Mouse (Mus musculus): ENCODE results near the gene Rilpl1. TPM values are rescaled to one million over a fixed set of nuclear protein-coding genes. Genes with fewer than 3 reads are reported as not detected.
"Not testable (repeated sequence)": the region's sequence is repeated elsewhere in the genome, so short reads cannot be mapped to it uniquely, and the experiment has no call there.

Rilpl1 gene
- total RNA-seq, 2 experiments from 2014 or later: 50.3 to 53.6 TPM

DNA sequence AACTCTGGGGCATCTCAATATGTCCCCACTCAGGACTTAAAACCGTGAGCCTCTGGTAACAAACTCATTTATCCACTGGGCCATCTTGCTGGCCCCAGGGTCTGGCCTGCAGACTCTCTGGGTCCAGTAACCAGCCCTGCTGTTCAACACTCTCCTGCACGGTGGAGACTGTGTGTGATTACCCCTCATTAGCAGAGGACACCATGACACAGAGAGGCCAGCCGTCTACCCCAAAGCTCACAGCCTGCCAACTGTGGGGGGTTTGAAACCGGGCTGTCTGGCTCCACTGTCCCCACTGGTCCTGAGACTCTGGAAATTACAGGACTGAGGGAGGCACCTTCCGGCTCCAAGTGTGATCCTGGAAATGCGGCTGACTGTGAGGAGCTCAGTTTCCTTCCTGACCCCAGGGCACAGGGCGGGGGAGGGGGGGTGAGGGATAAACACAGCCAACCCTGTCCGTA lies 2.0 kb downstream of the Rilpl1 start:
- DNase-seq: peak; percentile 49

DNA sequence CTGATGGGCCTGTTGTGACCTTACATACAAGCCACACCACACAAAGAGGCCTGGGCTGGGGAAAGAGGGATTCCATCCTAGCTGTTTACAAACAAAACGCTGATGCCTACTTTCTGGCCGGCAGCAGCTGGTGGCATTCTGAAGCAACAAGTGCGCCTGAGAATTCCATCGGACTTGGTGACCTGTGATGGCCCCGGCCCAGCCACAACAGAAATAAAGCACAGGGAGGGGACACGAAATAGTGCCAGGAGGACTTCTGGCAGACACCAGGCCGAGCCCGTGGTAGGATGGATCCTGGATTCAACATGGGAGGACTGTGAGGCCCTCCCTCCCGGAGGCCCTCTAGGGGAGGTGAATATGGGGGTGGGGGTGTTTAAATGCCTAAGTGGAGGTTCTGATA lies 2.4 kb downstream of the Rilpl1 start:
- DNase-seq: peak; percentile 58

DNA sequence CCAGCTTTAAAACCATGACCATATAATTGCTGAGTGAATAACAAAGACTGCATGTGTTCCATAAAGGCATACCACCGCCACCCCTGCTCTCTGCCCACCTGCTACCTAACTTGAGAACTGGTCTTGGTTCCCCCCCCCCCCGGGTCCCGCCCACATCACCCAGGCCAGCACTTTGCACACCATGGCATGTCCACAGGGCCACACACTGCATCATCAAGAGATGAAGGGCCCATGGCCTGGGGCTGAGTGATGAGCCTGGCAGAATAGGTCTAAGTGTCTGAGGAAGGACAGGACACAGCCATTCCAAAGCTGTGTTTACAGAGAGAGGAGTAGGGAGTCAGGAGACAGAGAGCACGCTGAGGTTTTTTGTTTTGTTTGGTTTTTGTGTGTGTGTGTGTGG lies 2.8 kb downstream of the Rilpl1 start:
- DNase-seq: no peak

DNA sequence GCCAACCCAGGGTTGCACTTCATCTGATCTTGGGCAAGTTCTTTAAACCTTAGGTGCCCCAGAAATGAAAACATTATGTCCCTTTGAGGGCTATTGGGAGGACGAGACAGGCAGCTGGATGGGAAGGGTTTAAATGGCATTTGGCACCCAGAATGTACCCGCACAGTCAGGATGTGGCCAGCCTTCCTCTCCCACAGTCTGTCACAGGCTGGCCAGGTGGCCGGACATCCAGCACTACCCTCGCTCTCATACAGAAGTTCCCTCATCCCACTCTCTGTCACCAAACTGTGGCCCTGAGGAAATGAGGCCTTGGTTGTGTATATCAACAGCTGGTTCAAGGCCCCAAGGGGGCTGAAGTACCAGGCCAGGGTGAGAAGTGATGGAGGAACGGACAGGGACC lies 6.2 kb downstream of the Rilpl1 start:
- no peak for DNase-seq

DNA sequence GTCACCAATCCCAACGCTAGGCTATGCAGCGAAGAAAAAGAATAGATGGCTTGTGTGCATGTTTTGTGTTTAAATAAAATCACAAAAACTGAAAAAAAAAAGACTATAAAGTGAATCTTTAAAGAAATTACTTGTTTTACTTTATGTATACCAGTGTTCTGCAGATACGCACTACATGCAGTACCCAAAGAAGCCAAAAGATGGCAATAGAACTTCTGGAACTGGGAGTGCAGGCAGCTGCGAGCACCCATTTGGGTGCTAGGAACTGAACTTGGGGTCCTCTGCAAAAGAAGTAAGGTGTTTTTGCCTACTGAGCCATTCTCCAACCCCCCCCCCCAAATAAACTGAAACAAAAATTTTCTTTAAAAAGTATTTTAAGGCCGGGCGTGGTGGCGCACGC lies 8.2 kb downstream of the Rilpl1 start:
- no peak for DNase-seq

DNA sequence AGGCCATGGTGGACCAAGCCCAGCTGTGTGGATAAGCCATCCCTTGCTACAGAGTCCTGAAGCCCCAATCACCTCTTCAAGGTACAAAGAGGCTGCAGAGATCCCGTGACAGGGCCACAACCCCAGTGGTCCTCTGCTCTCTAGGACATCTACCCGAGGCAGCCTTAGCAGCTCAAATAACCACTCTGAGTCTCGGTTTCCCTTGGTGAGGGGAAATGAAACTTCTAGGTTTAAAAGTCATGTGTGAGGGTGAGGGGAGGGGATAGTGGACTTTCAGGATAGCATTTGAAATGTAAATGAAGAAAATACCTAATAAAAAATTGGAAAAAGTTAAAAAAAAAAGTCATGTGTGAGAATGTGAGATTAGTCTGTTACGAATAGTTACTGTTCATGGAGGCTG lies 9.6 kb downstream of the Rilpl1 start:
- DNase-seq: no peak

DNA sequence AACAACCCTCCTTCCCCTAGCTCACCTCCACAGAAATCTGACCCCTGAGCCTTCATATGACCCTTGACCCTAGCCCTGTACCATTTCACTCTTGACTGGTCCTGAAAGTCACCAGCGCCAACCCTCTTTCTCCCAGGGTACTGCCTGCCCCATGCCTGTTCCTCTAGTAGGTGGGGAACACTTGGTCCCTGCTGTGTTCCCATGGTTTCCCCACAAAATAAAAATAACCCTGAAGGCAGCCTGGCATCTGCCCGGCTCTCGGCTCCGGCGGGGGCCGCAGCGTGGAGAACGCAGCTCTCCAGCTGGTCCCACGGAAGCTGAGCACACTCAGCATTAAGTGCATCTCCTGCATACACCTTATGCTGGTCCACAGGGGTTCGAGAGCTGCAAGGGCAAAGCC lies 12.5 kb downstream of the Rilpl1 start:
- DNase-seq: no peak

DNA sequence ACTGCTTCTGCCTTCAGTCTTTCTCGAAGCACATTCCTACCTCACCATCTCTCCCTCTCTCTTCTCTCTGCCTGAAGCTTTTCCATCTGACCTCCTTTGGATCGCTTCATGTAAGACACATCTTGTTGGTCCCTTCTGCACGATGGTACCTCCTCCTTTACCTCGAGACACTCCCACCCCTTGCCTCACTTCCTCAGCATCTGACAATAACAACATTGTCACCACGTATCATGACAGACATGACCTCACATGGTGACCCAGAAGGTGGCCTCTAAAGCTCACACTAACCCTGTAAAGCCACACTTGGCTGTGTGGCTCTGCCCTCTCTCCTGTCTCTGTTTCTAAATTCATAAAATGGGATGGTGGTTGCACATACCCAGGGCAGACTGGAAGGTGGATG lies 15.4 kb downstream of the Rilpl1 start:
- no peak for DNase-seq

DNA sequence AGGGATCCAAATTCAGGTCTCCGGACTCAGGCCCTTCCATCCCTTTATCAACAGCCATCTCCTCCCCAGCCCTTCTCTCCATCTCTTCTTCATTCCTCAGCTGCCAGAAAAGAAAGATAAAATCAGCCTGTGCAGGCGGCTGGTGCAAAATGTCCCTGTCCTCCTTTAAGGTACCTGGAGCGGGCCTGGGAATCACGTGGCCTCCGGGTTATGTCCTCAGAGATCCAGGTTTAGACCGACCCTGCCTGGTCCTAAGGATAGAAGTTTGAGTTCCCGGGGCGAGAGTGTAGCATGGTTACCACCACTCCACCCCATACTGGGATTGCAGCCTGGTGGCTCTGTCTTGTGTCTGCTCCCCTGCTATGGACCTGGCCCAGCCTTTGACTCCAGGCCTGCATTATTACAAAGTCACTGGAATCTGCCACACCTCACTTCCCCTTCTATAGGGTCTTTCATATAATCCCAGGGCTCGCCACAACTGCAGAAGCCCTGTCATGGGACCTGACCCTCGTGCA lies 20.6 kb downstream of the Rilpl1 start:
- DNase-seq: no peak

DNA sequence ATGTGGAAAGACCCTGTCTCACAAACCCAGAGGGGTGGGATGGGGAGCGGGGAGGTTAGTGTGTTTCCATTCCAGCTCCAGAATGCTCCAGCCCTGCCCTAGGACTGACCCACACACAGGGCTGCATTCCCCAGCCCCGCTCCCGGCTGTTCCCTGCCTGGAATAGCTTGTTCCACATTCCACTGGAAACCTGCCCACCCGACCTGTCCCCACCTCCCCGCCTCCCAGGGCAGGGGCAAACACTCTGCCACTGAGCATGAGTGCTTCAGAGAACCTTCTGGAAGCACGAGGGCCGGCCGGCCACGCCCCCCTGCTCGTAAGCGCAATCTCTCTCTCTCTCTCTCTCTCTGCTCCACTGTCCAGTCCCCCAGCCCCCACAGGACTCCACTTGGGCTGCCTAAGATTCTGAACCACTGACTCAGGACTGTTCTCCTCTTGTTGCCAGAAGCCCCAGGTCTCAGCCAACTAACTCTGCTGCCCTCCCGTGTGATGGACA lies 21.4 kb downstream of the Rilpl1 start:
- DNase-seq: peak; percentile 90

DNA sequence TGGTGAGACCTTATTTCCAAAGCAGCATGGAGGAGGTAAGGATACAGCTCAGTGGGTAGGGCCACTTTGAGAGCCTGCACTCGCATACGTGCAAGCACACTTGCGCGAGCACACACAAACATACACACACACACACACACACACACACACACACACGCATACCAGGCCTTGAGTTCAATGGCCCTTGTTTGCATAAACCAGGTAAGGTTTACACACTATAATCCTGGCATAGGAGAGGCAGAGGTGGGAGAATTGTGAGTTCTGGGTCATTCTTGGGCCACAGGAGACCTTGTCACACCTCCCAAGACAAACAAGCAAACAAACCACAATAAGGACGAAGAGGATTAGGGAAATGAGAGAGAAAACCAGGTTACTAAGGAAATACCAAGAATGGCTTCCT lies 22.0 kb downstream of the Rilpl1 start:
- DNase-seq: no peak

DNA sequence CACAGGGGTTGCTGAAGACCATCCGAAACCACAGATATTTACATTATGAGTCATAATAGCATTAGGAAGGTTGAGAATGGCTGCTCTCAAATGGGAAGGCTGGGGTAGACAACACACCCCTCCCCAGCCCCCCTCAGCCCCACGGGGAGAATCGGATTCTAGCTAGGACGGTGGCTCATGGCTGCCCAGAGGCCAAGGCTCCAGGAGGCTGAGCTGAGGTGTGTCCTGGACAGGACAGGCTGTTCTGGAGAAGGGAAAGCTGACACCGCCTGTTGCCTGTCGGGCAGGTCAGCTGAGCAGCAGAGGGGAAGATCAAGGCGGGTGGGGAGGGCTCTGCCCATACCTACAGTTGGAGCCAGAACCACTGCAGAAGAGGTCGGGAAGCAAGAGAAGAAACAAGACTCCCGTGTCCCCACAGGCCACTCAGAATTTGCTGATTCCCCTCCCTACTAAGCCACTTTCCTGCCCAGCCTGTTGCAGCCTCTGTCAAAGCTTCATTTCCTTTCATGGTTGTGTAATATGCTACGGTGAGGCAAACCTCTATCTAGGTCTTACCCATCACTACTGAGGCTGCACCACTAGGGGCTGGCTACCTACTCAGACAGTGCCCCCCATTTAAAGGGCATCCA lies 24.3 kb downstream of the Rilpl1 start:
- DNase-seq: no peak

DNA sequence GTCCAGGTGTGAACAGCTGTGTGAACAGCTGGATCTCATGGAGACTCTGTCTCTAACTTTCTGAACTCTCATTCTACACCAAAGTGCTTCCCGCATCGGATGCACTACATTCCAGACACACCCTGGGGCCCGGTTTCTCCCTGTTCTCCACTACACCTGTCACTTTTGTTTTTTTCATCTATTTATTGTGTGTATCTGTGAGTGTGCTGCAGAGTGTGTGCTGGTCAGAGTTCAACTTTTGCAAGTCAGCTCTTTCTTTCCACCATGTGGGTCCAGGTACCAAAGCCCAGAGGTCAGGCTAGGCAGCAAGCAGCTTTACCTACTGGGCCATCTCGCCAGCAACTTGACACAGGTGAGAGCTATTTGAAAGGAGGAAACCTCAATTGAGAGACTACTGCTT lies 26.0 kb downstream of the Rilpl1 start:
- no peak for DNase-seq

DNA sequence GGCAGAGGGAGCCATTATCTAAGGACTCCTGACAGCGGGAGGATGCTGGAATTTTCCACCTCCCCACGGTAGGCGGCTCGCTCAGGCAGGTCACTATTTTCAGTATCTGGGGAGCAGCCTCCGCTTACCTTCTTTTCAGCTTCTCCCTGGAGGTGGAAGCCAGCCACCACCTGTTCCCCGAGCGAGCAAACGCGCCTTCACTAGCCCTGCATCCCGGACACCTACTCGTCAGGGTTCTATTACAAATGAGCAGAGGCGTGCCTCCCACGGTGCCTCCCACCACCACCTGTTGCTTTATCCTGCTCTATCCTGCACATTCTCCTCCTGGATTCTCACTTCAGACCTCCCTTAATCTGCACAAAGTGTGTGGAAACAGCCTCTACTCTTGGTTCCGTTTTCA lies 27.4 kb downstream of the Rilpl1 start:
- no peak for DNase-seq

DNA sequence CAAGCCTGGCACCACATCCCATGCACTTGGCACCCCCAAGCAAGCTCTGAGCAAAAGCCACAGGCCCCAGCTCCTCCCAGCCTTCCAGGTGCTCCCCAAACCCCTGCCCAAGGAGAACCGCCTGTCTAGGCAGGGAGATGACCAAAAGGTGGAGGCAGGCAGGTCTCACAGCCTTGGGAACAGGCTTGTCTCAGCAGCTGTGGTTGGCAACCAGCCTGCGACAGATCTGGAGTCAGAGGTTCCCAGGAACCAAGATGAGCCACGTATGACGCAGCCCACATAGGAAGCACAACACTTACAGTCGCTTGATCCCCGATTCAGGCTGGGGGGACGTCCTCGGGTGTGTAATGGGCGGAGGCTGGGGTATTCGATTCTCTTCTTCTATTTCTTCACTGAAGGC lies 29.6 kb downstream of the Rilpl1 start:
- no peak for DNase-seq

DNA sequence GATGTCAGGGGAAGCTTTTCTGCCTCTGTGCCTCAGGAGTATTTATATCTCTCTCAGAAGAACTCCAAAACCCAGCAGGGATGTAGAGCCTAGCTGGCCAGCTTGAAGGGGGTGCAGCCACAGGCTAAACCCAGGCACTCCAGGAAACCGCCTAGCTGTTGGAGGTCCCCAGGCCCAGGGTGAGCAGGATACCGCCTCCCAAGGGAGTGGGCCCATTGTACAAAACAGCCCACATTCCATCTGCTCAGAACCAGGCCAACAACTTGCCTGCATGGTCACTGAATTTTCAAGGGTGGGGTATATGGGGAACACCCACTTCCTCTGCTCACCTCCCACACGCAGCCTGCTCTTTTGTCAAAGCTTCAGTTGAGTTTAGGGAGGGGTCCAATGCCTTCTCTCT lies 30.6 kb downstream of the Rilpl1 start:
- DNase-seq: peak; percentile 42

DNA sequence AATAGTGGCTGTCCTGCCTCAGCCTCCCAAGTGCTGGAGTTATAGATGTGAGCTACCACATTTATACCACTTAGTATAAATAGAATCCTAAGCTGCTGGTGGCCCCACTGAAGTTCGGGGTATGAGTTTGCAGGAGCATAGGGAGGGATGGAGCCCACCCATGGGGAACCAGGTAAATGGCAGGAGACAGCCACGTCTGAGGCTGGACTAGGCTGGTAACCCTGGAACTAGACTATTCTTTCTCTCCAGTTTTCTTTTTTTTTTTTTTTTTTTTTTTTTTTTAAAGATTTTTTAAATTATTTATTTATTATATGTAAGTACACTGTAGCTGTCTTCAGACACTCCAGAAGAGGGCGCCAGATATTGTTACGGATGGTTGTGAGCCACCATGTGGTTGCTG lies 31.2 kb downstream of the Rilpl1 start:
- DNase-seq: not testable (repeated sequence)

DNA sequence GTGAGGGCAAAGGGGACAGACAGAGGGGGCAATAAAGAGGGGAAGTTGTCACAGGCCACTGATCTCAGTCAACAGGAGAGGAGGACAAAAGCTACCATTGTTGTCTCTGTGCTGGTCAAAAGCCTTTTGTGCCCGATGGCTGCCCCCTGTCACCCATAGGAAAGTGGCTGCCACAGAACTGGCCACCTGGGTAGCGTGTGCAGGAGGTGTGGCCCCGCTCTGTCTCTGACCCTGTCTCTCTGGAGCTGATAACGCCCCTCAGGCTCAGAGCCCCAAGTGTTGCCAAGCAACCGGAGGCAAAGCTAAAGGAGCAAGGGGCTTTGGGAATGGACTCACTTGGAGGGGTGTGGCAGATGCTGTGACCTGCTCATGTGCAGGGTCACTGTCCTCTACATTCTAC lies 32.2 kb downstream of the Rilpl1 start:
- DNase-seq: no peak

DNA sequence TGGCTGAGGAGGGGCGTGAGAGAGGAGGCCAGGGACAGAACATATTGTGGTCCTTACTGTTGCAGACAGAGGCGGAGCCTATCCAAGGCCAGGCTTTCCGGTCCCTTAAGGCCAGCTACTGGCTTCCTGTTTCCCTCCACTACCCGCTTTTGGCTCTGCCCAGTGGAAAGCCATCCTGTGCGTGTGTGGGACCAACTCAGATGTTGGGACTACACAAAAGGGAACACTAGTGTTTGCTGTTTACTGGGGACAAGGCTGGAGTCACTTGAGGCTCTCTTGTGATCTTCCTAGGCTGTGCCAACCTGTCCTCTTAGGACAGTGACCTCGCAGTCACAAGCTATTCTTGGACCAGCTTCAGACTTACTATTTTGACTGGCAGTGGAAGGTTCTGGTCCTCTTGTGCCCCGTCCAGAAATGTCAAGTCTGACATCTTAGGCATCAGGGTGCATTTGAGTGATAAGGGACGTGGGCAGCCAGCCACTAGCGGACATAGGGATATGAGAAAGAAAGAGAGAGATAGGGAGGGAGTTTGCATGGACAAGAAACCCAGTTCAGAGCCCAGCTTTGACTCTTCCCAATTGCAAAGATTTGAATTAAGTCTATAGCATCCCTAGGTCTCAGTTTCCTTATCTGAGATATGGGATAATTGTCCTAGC lies 32.8 kb downstream of the Rilpl1 start:
- DNase-seq: peak; percentile 67

DNA sequence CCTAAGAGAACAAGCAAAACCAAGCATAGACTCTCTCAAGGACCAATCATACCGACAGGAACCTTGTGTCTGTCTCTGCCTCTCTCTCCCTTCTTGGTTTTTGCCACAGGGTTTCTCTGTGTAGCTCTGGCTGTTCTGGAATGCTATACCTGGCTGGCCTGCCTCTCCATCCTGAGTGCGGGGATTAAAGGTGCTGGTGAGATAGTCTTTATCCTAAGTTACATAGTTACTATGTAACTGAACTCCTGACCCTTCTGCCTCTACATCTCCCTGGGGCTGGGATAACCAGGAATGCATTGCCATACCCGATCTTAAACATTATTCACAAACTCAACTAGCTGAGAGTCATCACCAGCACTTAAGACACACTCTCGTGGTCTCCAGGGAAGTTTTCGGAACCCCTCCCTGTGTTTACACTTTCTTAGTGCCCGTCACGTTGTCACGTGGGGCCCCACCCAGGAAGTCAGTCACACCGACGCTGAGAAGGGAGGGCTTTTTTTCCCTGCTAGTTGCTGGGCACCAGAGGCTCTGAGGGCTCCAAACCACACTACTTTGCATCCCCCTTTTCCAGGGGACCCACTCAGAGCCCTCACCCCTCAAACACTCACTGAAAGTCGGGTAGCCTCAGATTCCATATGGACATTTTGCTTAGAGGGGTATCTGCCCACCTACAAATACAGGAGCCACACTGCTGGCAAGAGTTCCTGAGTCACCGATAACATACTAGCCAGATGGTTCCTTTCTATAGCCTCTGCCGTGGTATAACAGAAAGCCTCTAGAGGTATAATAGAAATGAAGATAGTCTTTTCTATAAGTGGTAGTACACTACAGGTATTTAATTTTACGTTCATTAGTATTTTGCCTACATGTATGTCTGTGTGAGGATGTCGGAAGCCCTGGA lies 34.3 kb downstream of the Rilpl1 start:
- no peak for DNase-seq

DNA sequence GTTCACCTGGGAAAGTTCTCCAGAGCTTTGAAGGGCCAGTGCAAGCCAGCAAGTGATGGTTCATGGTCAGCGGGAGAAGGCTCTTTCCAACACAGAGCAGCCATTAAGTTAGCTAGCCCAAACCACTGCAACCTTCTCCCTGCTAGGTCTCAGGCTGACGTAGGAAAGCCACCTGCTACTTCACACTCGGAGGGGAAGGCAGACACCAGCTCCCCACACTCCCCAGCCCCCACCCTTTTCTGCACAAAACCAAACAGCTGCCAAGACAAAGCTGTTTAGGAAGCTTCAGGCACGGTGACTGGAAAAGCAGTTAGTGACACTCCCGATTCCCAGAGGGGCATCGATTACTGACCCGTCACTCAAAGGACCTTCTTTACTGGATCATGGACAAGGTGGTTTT lies 35.6 kb downstream of the Rilpl1 start:
- DNase-seq: no peak

DNA sequence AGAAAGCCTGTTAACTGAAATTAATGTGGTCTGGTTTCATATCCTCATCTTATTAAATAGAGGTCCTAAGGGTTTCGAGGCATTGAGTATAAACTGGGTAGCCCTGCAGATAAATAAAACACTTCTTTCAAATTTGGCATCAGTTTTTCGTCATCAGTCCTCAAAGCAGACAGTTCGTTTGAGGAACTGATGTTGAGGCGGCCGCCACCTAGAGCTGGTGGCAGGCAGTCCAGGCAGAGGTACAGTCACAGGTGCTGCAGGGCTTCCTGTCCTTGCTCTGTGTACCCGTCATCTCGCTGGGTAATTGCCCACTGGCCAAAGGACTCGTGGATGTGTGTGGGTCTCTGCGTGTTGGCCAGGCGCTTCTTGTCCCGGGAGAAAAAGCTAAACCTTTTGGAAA lies 37.7 kb downstream of the Rilpl1 start:
- DNase-seq: no peak

DNA sequence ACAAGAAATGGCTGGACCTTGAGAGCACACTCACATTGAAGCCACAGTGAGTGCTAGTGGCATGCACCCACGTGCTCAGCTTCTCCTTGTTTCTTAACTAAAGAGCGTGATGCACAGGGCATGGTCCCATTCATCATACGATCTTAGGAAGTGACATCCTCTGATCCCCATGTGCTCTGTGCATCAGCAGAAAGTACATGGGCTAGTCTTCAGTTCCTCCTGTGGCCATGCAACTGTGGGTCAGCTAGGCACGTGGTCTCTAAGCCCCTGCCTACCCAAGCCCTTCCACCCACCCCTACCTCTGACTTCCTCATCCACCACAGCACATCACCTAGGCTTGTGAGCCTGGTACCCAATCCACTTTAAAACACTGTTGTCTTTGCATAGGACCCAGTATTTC lies 38.6 kb downstream of the Rilpl1 start:
- no peak for DNase-seq

All from heart, postnatal 4 days (tissue).